Mouse (Mus musculus): ENCODE results near the gene Ccl9.

Gene Ccl9

GRCm38 (mm10) chr11:83578186-83578760, at the start of gene Ccl9:
Gene Ccl9, minus strand, starts transcription at chr11:83578636.
- in situ Hi-C loops (cut with MboI; ENCODE audit: low pct_unique_long_range_greater_than_20kb in 1 of 2, low sequenced_read_pairs in 2 of 2, unreplicated experiment in 1 of 2) = no loop called here

- in situ Hi-C loops (cut with MboI; ENCODE audit: low pct_unique_long_range_greater_than_20kb in 1 of 2, low sequenced_read_pairs in 2 of 2, unreplicated experiment in 1 of 2) = no loop called here
These were observed 45.1 kb upstream of the Ccl9 start for GRCm38 (mm10) chr11:83623586-83623985.

GRCm38 (mm10) chr11:83619037-83619436, 40.6 kb upstream of the Ccl9 start:
- in situ Hi-C loops (cut with MboI; ENCODE audit: low pct_unique_long_range_greater_than_20kb in 1 of 2, low sequenced_read_pairs in 2 of 2, unreplicated experiment in 1 of 2) = no loop called here

- in situ Hi-C loops (cut with MboI; ENCODE audit: low pct_unique_long_range_greater_than_20kb in 1 of 2, low sequenced_read_pairs in 2 of 2, unreplicated experiment in 1 of 2) = no loop called here
These were observed 39.8 kb upstream of the Ccl9 start for GRCm38 (mm10) chr11:83618238-83618637.

GRCm38 (mm10) chr11:83616586-83616985, 38.1 kb upstream of the Ccl9 start:
- in situ Hi-C loops (cut with MboI; ENCODE audit: low pct_unique_long_range_greater_than_20kb in 1 of 2, low sequenced_read_pairs in 2 of 2, unreplicated experiment in 1 of 2) = no loop called here

- in situ Hi-C loops (cut with MboI; ENCODE audit: low pct_unique_long_range_greater_than_20kb in 1 of 2, low sequenced_read_pairs in 2 of 2, unreplicated experiment in 1 of 2) = no loop called here
These were observed 32.5 kb upstream of the Ccl9 start for GRCm38 (mm10) chr11:83610900-83611299.

GRCm38 (mm10) chr11:83606396-83606795, 28.0 kb upstream of the Ccl9 start:
- in situ Hi-C loops (cut with MboI; ENCODE audit: low pct_unique_long_range_greater_than_20kb in 1 of 2, low sequenced_read_pairs in 2 of 2, unreplicated experiment in 1 of 2) = no loop called here

- in situ Hi-C loops (cut with MboI; ENCODE audit: low pct_unique_long_range_greater_than_20kb in 1 of 2, low sequenced_read_pairs in 2 of 2, unreplicated experiment in 1 of 2) = no loop called here
These were observed 27.1 kb upstream of the Ccl9 start for GRCm38 (mm10) chr11:83605535-83605934.

GRCm38 (mm10) chr11:83604698-83605097, 26.3 kb upstream of the Ccl9 start:
- in situ Hi-C loops (cut with MboI; ENCODE audit: low pct_unique_long_range_greater_than_20kb in 1 of 2, low sequenced_read_pairs in 2 of 2, unreplicated experiment in 1 of 2) = no loop called here

- in situ Hi-C loops (cut with MboI; ENCODE audit: low pct_unique_long_range_greater_than_20kb in 1 of 2, low sequenced_read_pairs in 2 of 2, unreplicated experiment in 1 of 2) = no loop called here
These were observed 25.0 kb upstream of the Ccl9 start for GRCm38 (mm10) chr11:83603399-83603798.

GRCm38 (mm10) chr11:83600576-83600975, 22.1 kb upstream of the Ccl9 start:
- in situ Hi-C loops (cut with MboI; ENCODE audit: low pct_unique_long_range_greater_than_20kb in 1 of 2, low sequenced_read_pairs in 2 of 2, unreplicated experiment in 1 of 2) = no loop called here

- in situ Hi-C loops (cut with MboI; ENCODE audit: low pct_unique_long_range_greater_than_20kb in 1 of 2, low sequenced_read_pairs in 2 of 2, unreplicated experiment in 1 of 2) = no loop called here
These were observed 20.6 kb upstream of the Ccl9 start for GRCm38 (mm10) chr11:83598991-83599390.

- in situ Hi-C loops (cut with MboI; ENCODE audit: low pct_unique_long_range_greater_than_20kb in 1 of 2, low sequenced_read_pairs in 2 of 2, unreplicated experiment in 1 of 2) = no loop called here
These were observed 19.9 kb upstream of the Ccl9 start for GRCm38 (mm10) chr11:83598207-83598837.

GRCm38 (mm10) chr11:83597796-83598195, 19.4 kb upstream of the Ccl9 start:
- in situ Hi-C loops (cut with MboI; ENCODE audit: low pct_unique_long_range_greater_than_20kb in 1 of 2, low sequenced_read_pairs in 2 of 2, unreplicated experiment in 1 of 2) = no loop called here

GRCm38 (mm10) chr11:83595669-83596455, 17.4 kb upstream of the Ccl9 start:
- in situ Hi-C loops (cut with MboI; ENCODE audit: low pct_unique_long_range_greater_than_20kb in 1 of 2, low sequenced_read_pairs in 2 of 2, unreplicated experiment in 1 of 2) = no loop called here

GRCm38 (mm10) chr11:83593453-83593852, 15.0 kb upstream of the Ccl9 start:
- in situ Hi-C loops (cut with MboI; ENCODE audit: low pct_unique_long_range_greater_than_20kb in 1 of 2, low sequenced_read_pairs in 2 of 2, unreplicated experiment in 1 of 2) = no loop called here

GRCm38 (mm10) chr11:83592853-83593252, 14.4 kb upstream of the Ccl9 start, which contains the start of gene Ccl6:
Gene Ccl6, minus strand, starts transcription at chr11:83593087.
- in situ Hi-C loops (cut with MboI; ENCODE audit: low pct_unique_long_range_greater_than_20kb in 1 of 2, low sequenced_read_pairs in 2 of 2, unreplicated experiment in 1 of 2) = no loop called here

- in situ Hi-C loops (cut with MboI; ENCODE audit: low pct_unique_long_range_greater_than_20kb in 1 of 2, low sequenced_read_pairs in 2 of 2, unreplicated experiment in 1 of 2) = no loop called here
These were observed 5.8 kb upstream of the Ccl9 start for GRCm38 (mm10) chr11:83584232-83584631.

GRCm38 (mm10) chr11:83583450-83583754, 5.0 kb upstream of the Ccl9 start:
- in situ Hi-C loops (cut with MboI; ENCODE audit: low pct_unique_long_range_greater_than_20kb in 1 of 2, low sequenced_read_pairs in 2 of 2, unreplicated experiment in 1 of 2) = no loop called here
